Mouse (Mus musculus): ENCODE data around the gene Pkd1. TPM values are rescaled to one million over a fixed set of nuclear protein-coding genes. Genes with fewer than 3 reads are reported as not detected.

The Pkd1 gene
- polyA plus RNA-seq, 1 experiment from 2014 or later: 34.0 TPM

- Histone ChIP-seq H3K4me3 (ENCODE audit: low read depth, low read length) (no peak overlapping the region), H3K4me2 (no peak overlapping the region), H3K27me3 (ENCODE audit: insufficient read depth, low read length) (no peaks in the 10 kb centered on the region), H3K4me1 (ENCODE audit: insufficient read depth) (no peaks in the 10 kb centered on the region), H3K9me3 (ENCODE audit: low read depth, low read length) (no peaks in the 10 kb centered on the region), H3K9ac (no peak overlapping the region), H3K27ac (ENCODE audit: low read depth) (0 out of 2 replicates have a peak overlapping the region, but pooled peaks have one; percentile 9), H3K36me3 (ENCODE audit: insufficient read depth) (peaks cover 94% of the 10 kb centered on the region)
- ATAC-seq (ENCODE audit: insufficient read depth) (no peak; the same call in 1 of the 2 replicates), DNase-seq (peak; percentile 25)
- 64% methylated on average over 17 of the region's 17 CpGs for WGBS
- TF ChIP-seq CTCF (IDR thresholded peaks at IDR 0.05; ENCODE audit: low read depth): peak; percentile 50
Measured at GRCm38 (mm10) chr17:24595126-24596072, 45.8 kb downstream of the Pkd1 start.

GRCm38 (mm10) chr17:24596073-24596466, 46.4 kb downstream of the Pkd1 start:
- H3K9ac ChIP-seq: no peak overlapping the region
- no peak overlapping the region for H3K27ac ChIP-seq (ENCODE audit: low read depth)
- peaks cover 91% of the 10 kb centered on the region for H3K36me3 ChIP-seq (ENCODE audit: insufficient read depth)
- no peak for TF ChIP-seq CTCF (IDR thresholded peaks at IDR 0.05; ENCODE audit: low read depth)
- H3K4me3 ChIP-seq (ENCODE audit: low read depth, low read length): no peak overlapping the region
- ATAC-seq (ENCODE audit: insufficient read depth) (no peak), DNase-seq (no peak)
- H3K4me1 ChIP-seq (ENCODE audit: insufficient read depth): no peaks in the 10 kb centered on the region
- 84% methylated on average over 5 of the region's 5 CpGs for WGBS
- H3K27me3 ChIP-seq (ENCODE audit: insufficient read depth, low read length): no peaks in the 10 kb centered on the region
- no peak overlapping the region for H3K4me2 ChIP-seq
- no peaks in the 10 kb centered on the region for H3K9me3 ChIP-seq (ENCODE audit: low read depth, low read length)

GRCm38 (mm10) chr17:24596471-24597183, 47.0 kb downstream of the Pkd1 start:
- H3K4me1 ChIP-seq (ENCODE audit: insufficient read depth): no peaks in the 10 kb centered on the region
- H3K4me2 ChIP-seq: no peak overlapping the region
- no peak overlapping the region for H3K4me3 ChIP-seq (ENCODE audit: low read depth, low read length)
- peaks cover 91% of the 10 kb centered on the region for H3K36me3 ChIP-seq (ENCODE audit: insufficient read depth)
- DNase-seq: no peak
- no peak for TF ChIP-seq CTCF (IDR thresholded peaks at IDR 0.05; ENCODE audit: low read depth)
- H3K9ac ChIP-seq: no peak overlapping the region
- 89% methylated on average over 19 of the region's 19 CpGs for WGBS
- H3K9me3 ChIP-seq (ENCODE audit: low read depth, low read length): no peaks in the 10 kb centered on the region
- no peak for ATAC-seq (ENCODE audit: insufficient read depth)
- H3K27me3 ChIP-seq (ENCODE audit: insufficient read depth, low read length): no peaks in the 10 kb centered on the region
- H3K27ac ChIP-seq (ENCODE audit: low read depth): no peak overlapping the region

GRCm38 (mm10) chr17:24597989-24598388, 48.4 kb downstream of the Pkd1 start:
- 85% methylated on average over 3 of the region's 3 CpGs for WGBS
- no peak overlapping the region for H3K9ac ChIP-seq
- no peaks in the 10 kb centered on the region for H3K9me3 ChIP-seq (ENCODE audit: low read depth, low read length)
- H3K4me2 ChIP-seq: no peak overlapping the region
- no peaks in the 10 kb centered on the region for H3K27me3 ChIP-seq (ENCODE audit: insufficient read depth, low read length)
- peaks cover 92% of the 10 kb centered on the region for H3K36me3 ChIP-seq (ENCODE audit: insufficient read depth)
- ATAC-seq (ENCODE audit: insufficient read depth) (no peak), DNase-seq (no peak)
- no peaks in the 10 kb centered on the region for H3K4me1 ChIP-seq (ENCODE audit: insufficient read depth)
- no peak overlapping the region for H3K4me3 ChIP-seq (ENCODE audit: low read depth, low read length)
- no peak overlapping the region for H3K27ac ChIP-seq (ENCODE audit: low read depth)
- no peak for TF ChIP-seq CTCF (IDR thresholded peaks at IDR 0.05; ENCODE audit: low read depth)

- H3K4me1 ChIP-seq (ENCODE audit: insufficient read depth): no peaks in the 10 kb centered on the region
- peaks cover 84% of the 10 kb centered on the region for H3K36me3 ChIP-seq (ENCODE audit: insufficient read depth)
- H3K9me3 ChIP-seq (ENCODE audit: low read depth, low read length): no peaks in the 10 kb centered on the region
- no peak overlapping the region for H3K27ac ChIP-seq (ENCODE audit: low read depth)
- H3K4me3 ChIP-seq (ENCODE audit: low read depth, low read length): no peak overlapping the region
- no peak overlapping the region for H3K4me2 ChIP-seq
- WGBS: 93% methylated on average over 4 of the region's 4 CpGs
- H3K9ac ChIP-seq: no peak overlapping the region
- no peak for TF ChIP-seq CTCF (IDR thresholded peaks at IDR 0.05; ENCODE audit: low read depth)
- H3K27me3 ChIP-seq (ENCODE audit: insufficient read depth, low read length): no peaks in the 10 kb centered on the region
- no peak for DNase-seq
- no peak for ATAC-seq (ENCODE audit: insufficient read depth)
Measured at GRCm38 (mm10) chr17:24600502-24600901, 50.9 kb downstream of the Pkd1 start.

- no peak overlapping the region for H3K4me2 ChIP-seq
- no peaks in the 10 kb centered on the region for H3K27me3 ChIP-seq (ENCODE audit: insufficient read depth, low read length)
- H3K4me3 ChIP-seq (ENCODE audit: low read depth, low read length): no peak overlapping the region
- DNase-seq (no peak), ATAC-seq (ENCODE audit: insufficient read depth) (no peak)
- TF ChIP-seq CTCF (IDR thresholded peaks at IDR 0.05; ENCODE audit: low read depth): no peak
- H3K9ac ChIP-seq: no peak overlapping the region
- 87% methylated on average over 8 of the region's 8 CpGs for WGBS
- peaks cover 76% of the 10 kb centered on the region for H3K36me3 ChIP-seq (ENCODE audit: insufficient read depth)
- no peaks in the 10 kb centered on the region for H3K9me3 ChIP-seq (ENCODE audit: low read depth, low read length)
- H3K27ac ChIP-seq (ENCODE audit: low read depth): no peak overlapping the region
- no peaks in the 10 kb centered on the region for H3K4me1 ChIP-seq (ENCODE audit: insufficient read depth)
Measured at GRCm38 (mm10) chr17:24603961-24604360, 54.3 kb downstream of the Pkd1 start.

- ATAC-seq (ENCODE audit: insufficient read depth): no peak
- no peak overlapping the region for H3K27ac ChIP-seq (ENCODE audit: low read depth)
- TF ChIP-seq CTCF (IDR thresholded peaks at IDR 0.05; ENCODE audit: low read depth): no peak
- no peak for DNase-seq
- H3K27me3 ChIP-seq (ENCODE audit: insufficient read depth, low read length): no peaks in the 10 kb centered on the region
- no peaks in the 10 kb centered on the region for H3K4me1 ChIP-seq (ENCODE audit: insufficient read depth)
- H3K36me3 ChIP-seq (ENCODE audit: insufficient read depth): peaks cover 70% of the 10 kb centered on the region
- H3K9ac ChIP-seq: no peak overlapping the region
- WGBS: 88% methylated on average over 3 of the region's 3 CpGs
- no peak overlapping the region for H3K4me2 ChIP-seq
- H3K9me3 ChIP-seq (ENCODE audit: low read depth, low read length): no peaks in the 10 kb centered on the region
- H3K4me3 ChIP-seq (ENCODE audit: low read depth, low read length): no peak overlapping the region
Measured at GRCm38 (mm10) chr17:24604557-24604956, 54.9 kb downstream of the Pkd1 start.

Measured in lung, embryonic 14.5 days (tissue).